In the genomic region with DNA sequence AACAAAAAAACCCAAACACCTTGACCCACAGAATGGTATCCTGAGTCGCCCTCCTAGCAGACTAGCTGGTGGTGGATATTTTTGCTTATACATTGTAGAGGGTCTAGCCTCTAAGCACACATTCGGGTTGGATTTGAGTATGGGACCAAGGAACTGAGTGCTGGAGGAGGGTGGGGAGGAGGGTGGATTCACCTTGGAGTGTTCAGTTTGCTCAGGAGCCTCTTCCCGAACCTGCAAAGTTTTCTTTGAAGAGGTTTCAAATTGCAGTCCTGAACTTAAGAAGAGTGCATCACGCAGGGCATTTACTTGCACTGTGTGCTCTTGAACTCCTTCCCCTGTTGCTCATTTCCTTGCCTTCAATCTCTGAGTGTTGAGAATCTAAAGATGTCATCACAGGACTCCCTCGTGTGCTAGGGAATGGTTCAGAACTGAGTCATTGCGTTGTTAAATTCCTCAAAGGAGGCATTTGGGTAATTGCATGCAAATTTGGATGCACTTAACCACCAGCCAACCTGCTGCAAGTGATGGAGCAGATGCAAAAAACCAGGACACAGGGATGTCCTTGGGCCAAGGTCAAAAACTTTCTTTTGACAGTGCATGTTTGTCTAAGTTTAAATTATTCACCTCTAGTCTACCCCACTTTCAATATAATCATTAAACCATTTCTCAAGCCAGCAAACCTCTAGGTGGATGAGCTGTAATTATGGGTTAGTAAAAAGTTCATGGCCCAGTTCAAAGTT, we compare ENCODE assay signal across 9 mouse cellular contexts. TPM values are rescaled to one million over a fixed set of nuclear protein-coding genes. Genes with fewer than 3 reads are reported as not detected.
DNase-seq lines count a peak whose midpoint lies in the region; ATAC-seq and TF ChIP-seq lines count a peak whose summit lies in the region.
"Had no signal": no experiment of that assay in that cellular context is flagged by ENCODE, and none has a peak within 500 bp of the region (broad histone marks: within the 10 kb centered on the region; RNA-seq: fewer than 3 reads in every experiment).

No protein-coding gene starts in this region.

- CTCF ChIA-PET in Patski (lab: Charles Lee), result interaction anchor here (0.6 to 4.6 kb wide), 3 partner anchors 34 to 274 kb away, joined by 3 to 32 read pairs (median 3); a partner anchor contains a TSS

- in situ Hi-C loops in Patski (cut with MboI; ENCODE audit: low pct_unique_long_range_greater_than_20kb), result no loop called here

- peaks cover 18% of the 10 kb centered on the region for H3K4me1 ChIP-seq in erythroblast, embryonic 14.5 days (ENCODE audit: control insufficient read depth)
- H3K4me1 ChIP-seq in heart, embryonic 16.5 days (ENCODE audit: control insufficient read depth, insufficient read depth, low read length), result peaks cover 35% of the 10 kb centered on the region
- peaks cover 14% of the 10 kb centered on the region for H3K4me1 ChIP-seq in liver, embryonic 13.5 days (replicated peaks)

- peak overlapping the region; percentile 69 for H3K4me3 ChIP-seq in erythroblast, embryonic 14.5 days (replicated peaks)
- H3K4me3 ChIP-seq in heart, embryonic 16.5 days (ENCODE audit: low read length), result peak overlapping the region; percentile 91
- peak overlapping the region; percentile 71 for H3K4me3 ChIP-seq in liver, embryonic 13.5 days (replicated peaks)

- POLR2A ChIA-PET in Patski (lab: Charles Lee), result interaction anchor here (0.6 to 3.5 kb wide), 4 partner anchors 9 to 467 kb away, joined by 3 to 19 read pairs (median 4); a partner anchor contains a TSS

- H3K27me3 ChIP-seq in erythroblast, embryonic 14.5 days (ENCODE audit: control insufficient read depth), result peaks cover 19% of the 10 kb centered on the region
- H3K27me3 ChIP-seq in Patski, result no peaks in the 10 kb centered on the region
- no peaks in the 10 kb centered on the region for H3K27me3 ChIP-seq in heart, embryonic 16.5 days (ENCODE audit: control insufficient read depth, insufficient read depth, low read length)
- peaks cover 9% of the 10 kb centered on the region; the same call in 1 of the 2 replicates for H3K27me3 ChIP-seq in liver, embryonic 13.5 days

- H3K4me2 ChIP-seq in heart, embryonic 16.5 days (ENCODE audit: low read depth, low read length), result peak overlapping the region; percentile 78
- H3K4me2 ChIP-seq in liver, embryonic 13.5 days, result peak overlapping the region; percentile 93

- 8% methylated on average over 6 of the region's 6 CpGs for WGBS in heart, embryonic 16.5 days
- WGBS in liver, embryonic 13.5 days (ENCODE audit: insufficient replicate concordance), result 20% methylated on average over 6 of the region's 6 CpGs

- H3K9me3 ChIP-seq in erythroblast, embryonic 14.5 days (ENCODE audit: control insufficient read depth, low read length), result no peaks in the 10 kb centered on the region
- no peaks in the 10 kb centered on the region for H3K9me3 ChIP-seq in heart, embryonic 16.5 days (replicated peaks; ENCODE audit: control insufficient read depth, low read length)
- no peaks in the 10 kb centered on the region for H3K9me3 ChIP-seq in liver, embryonic 13.5 days (replicated peaks)
- H3K9me3 ChIP-seq: G1E had no signal

- no peak for DNase-seq in Patski (ENCODE audit: low read depth, low spot score)
- DNase-seq in liver, embryonic 13.5 days, result no peak
- no peak for DNase-seq in B cell, adult 2 months
- no peak for DNase-seq in thymus, postnatal 36 days
- DNase-seq in left cerebral cortex, adult 9 months (ENCODE audit: low spot score in 2 of 2), result no peak

- H3K9ac ChIP-seq in heart, embryonic 16.5 days (ENCODE audit: low read length), result peak overlapping the region; percentile 95
- H3K9ac ChIP-seq in liver, embryonic 13.5 days, result peak overlapping the region; percentile 75

- no peak for TF ChIP-seq CTCF in Patski (IDR thresholded peaks at IDR 0.05)

- no peak for ATAC-seq in erythroblast, adult 5-6 weeks (replicated peaks; ENCODE audit: low FRiP score, poor library complexity, severe bottlenecking)
- ATAC-seq in Patski, result peak; percentile 49
- no peak for ATAC-seq in heart, embryonic 16.5 days (replicated peaks; ENCODE audit: extremely low read depth, insufficient read depth, low FRiP score)
- ATAC-seq in liver, embryonic 13.5 days (ENCODE audit: low read depth), result no peak

- H3K36me3 ChIP-seq in erythroblast, embryonic 14.5 days (ENCODE audit: control insufficient read depth), result no peaks in the 10 kb centered on the region
- H3K36me3 ChIP-seq in heart, embryonic 16.5 days (ENCODE audit: control insufficient read depth, insufficient read depth), result no peaks in the 10 kb centered on the region
- H3K36me3 ChIP-seq in liver, embryonic 13.5 days, result no peaks in the 10 kb centered on the region
- H3K36me3 ChIP-seq: G1E had no signal

- peak overlapping the region; percentile 100 for H3K27ac ChIP-seq in heart, embryonic 16.5 days (ENCODE audit: low read length)
- H3K27ac ChIP-seq in liver, embryonic 13.5 days, result no peak overlapping the region

RNA-seq across cellular contexts. Expression of a gene that starts 1.7 kb away (rescaled TPM):
- 0.70 and 0.77 TPM in 2 replicates for polyA plus RNA-seq in erythroblast, embryonic 14.5 days (2012)
- total RNA-seq in erythroblast, adult 5-6 weeks (2015; ENCODE audit: low replicate concordance), result 13.6 and 32.0 TPM in 2 replicates
- 31.2 and 37.9 TPM in 2 replicates for total RNA-seq in erythroblast, adult 5-6 weeks (2017; ENCODE audit: low replicate concordance)
- 318 TPM for polyA plus RNA-seq in Patski (2021)
- 323 and 384 TPM in 2 replicates for polyA plus RNA-seq in heart, embryonic 16.5 days (2015; fragmentation: Nextera tagmentation; extraction: Ambion mirVana)
- polyA plus RNA-seq in liver, embryonic 13.5 days (2015; fragmentation: Nextera tagmentation; extraction: Ambion mirVana), result 40.8 and 52.2 TPM in 2 replicates

RNA-seq across cellular contexts. Expression of a gene that starts 32.3 kb away (rescaled TPM):
- 0.01 and 0.05 TPM in 2 replicates for polyA plus RNA-seq in erythroblast, embryonic 14.5 days (2012)
- total RNA-seq in erythroblast, adult 5-6 weeks (2015; ENCODE audit: low replicate concordance), result 20.7 and 25.7 TPM in 2 replicates
- 8.4 and 9.2 TPM in 2 replicates for total RNA-seq in erythroblast, adult 5-6 weeks (2017; ENCODE audit: low replicate concordance)
- 60.1 TPM for polyA plus RNA-seq in Patski (2021)
- polyA plus RNA-seq in heart, embryonic 16.5 days (2015; fragmentation: Nextera tagmentation; extraction: Ambion mirVana), result 22.7 and 23.2 TPM in 2 replicates
- 4.8 and 7.2 TPM in 2 replicates for polyA plus RNA-seq in liver, embryonic 13.5 days (2015; fragmentation: Nextera tagmentation; extraction: Ambion mirVana)

RNA-seq across cellular contexts. Expression of a gene that starts 48.5 kb away (rescaled TPM):
- 0.02 and 0.07 TPM in 2 replicates for polyA plus RNA-seq in erythroblast, embryonic 14.5 days (2012)
- 1.7 and 7.5 TPM in 2 replicates for total RNA-seq in erythroblast, adult 5-6 weeks (2015; ENCODE audit: low replicate concordance)
- 0.56 and 6.5 TPM in 2 replicates for total RNA-seq in erythroblast, adult 5-6 weeks (2017; ENCODE audit: low replicate concordance)
- polyA plus RNA-seq in Patski (2021), result 23.6 TPM
- 12.4 and 13.1 TPM in 2 replicates for polyA plus RNA-seq in heart, embryonic 16.5 days (2015; fragmentation: Nextera tagmentation; extraction: Ambion mirVana)
- 3.1 and 3.3 TPM in 2 replicates for polyA plus RNA-seq in liver, embryonic 13.5 days (2015; fragmentation: Nextera tagmentation; extraction: Ambion mirVana)

Comparison
In these comparisons a context has a peak if more than half of its experiments do, and no peak if none do; other contexts are left out.
1. RNA of a gene that starts 1.7 kb away (polyA plus RNA-seq): 323 to 384 TPM in heart, embryonic 16.5 days, 318 TPM in Patski (single experiment) and 40.8 to 52.2 TPM in liver, embryonic 13.5 days; 0.70 to 0.77 TPM in erythroblast, embryonic 14.5 days; every median in the first group is over 10 times any median in the second.
2. Peak in every context shown above with its lines, with median percentiles within 50 percentile points of each other: H3K4me3 ChIP-seq.